Mouse (Mus musculus) liver, adult 10 weeks (tissue): ENCODE results near the gene Gm48552. TPM values are rescaled to one million over a fixed set of nuclear protein-coding genes. Genes with fewer than 3 reads are reported as not detected.

Experiments
- polyA plus RNA-seq: library from polyadenylated mRNA; stranded (reverse); fragments of 350-450 nt; fragmentation: Illumina TruSeq; extraction: RNeasy Lipid Tissue Mini Kit (QIAGEN cat#74804); gene quantifications from one replicate; pipeline ENCODE4 v1.2.3, GENCODE M21; 2014; ENCODE audit warnings: low read depth, low replicate concordance

Gm48552 gene
- not detected for polyA plus RNA-seq

DNA sequence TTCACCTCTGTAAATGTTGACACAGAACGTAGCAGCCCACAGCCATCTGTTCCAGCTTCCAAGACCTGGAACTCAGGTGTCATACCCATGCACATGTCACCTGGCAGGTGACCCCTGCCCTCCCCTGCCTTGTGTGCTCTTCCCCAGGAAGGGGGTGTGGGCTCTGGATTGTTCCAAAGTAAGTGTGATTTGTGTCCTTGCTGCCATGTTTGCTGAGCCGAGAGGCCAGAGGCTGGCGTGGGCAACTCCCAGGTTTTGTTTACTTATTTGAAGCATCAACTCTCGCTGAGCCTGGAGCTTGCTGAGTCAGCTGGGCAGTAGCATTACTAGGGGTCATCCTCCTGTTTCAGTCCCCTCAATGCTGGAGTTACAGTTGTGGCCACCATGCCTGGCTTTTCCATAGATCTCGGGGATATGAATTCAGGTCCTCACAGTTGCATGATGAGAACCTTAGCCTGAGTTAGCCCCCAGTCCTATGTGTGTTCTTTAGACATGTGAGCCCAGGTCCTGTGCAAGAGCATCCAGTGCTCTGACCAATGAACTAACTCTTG lies at the start of gene Gm48552:
TSS of gene Gm48552 (plus strand) at position 501 of the 551 bp plus-strand sequence.

GRCm38 (mm10) chr10:81342686-81343505 lies 45.9 kb upstream of the Gm48552 start, which contains the start of gene Gipc3:
Gene Gipc3 (minus strand): TSS chr10:81343266.

GRCm38 (mm10) chr10:81350351-81351063 lies 38.3 kb upstream of the Gm48552 start, which contains the start of gene Hmg20b:
Gene Hmg20b (minus strand): TSS chr10:81350480.

DNA sequence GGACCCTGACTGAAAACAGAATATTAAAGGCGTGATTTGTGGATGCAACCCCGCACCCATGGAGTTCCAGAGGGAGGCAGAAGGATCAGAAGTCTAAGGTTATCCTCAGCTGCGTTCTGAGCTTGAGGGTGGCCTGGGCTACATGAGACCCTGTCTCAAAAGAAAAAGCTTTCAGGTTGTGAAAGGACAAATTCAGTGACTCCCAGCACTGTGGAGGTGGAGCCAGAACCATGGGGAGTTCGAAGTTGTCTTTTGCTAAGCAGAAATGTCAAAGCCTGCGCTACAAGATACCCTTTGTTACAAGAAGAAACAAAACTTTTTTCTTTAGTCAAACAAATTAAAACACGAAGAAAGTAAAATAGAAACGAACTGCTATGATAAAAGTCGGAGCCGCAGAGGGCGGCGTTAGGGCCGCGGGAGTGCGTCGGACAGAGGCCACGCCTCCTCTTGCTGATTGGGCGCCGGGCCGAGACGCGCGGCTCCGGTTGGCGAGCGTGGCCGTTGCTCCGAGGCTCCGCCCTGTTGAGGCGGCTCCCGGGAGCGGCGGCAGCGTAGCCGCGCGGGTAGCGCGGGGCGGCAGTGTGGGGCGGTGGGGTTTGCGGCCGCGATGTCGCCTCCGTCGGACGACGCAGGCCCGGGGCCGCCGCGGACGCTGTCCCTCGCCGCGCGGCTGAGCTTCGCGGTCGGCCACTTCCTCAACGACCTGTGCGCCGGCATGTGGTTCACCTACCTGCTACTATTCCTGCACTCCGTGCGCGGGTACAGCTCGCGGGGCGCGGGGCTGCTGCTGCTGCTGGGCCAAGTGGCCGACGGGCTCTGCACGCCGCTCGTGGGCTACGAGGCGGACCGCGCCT lies 31.6 kb upstream of the Gm48552 start, which contains the start of gene Mfsd12:
TSS of gene Mfsd12 (plus strand) at position 501 of the 854 bp plus-strand sequence.

DNA sequence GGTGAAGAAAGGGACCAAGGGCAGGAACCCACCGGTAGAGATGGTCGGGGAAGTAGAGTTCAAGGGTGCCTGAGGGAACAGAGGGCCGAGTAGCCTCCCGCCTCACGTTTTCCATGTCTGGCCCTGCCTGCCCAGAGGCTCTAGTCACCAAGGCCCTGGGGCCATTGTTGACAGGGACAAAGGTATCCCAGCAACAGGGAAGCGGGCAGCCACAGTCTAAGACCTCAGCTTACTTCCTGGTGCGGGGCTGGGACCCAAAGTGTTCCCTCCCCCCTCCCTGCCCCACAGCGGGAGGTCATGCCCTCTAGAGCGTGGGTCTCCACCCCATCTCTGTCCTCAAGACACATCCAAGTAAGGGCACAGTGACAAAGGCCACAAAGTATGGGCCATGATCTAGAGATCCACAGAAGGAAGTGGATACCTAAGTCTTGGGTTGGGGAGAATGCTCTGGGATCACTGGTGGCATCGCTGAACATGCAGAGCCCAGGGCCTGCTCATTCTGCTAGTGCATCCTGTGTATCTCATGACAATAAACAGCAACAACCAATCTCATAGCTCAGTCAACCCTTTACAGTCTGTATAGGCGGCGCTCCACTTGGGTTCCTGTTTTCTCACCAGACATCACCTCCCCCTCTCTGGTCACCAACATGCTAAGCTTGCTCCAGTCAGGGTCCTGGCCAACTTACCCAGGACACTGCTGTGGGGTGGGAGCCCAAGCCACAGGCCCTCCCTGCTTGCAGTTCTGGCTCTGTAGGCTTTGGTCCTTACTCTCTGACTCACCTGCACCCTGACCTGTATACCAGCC lies 22.9 kb upstream of the Gm48552 start, which contains the start of gene 4930404N11Rik:
TSS of gene 4930404N11Rik (minus strand) at position 145 of the 805 bp plus-strand sequence.

DNA sequence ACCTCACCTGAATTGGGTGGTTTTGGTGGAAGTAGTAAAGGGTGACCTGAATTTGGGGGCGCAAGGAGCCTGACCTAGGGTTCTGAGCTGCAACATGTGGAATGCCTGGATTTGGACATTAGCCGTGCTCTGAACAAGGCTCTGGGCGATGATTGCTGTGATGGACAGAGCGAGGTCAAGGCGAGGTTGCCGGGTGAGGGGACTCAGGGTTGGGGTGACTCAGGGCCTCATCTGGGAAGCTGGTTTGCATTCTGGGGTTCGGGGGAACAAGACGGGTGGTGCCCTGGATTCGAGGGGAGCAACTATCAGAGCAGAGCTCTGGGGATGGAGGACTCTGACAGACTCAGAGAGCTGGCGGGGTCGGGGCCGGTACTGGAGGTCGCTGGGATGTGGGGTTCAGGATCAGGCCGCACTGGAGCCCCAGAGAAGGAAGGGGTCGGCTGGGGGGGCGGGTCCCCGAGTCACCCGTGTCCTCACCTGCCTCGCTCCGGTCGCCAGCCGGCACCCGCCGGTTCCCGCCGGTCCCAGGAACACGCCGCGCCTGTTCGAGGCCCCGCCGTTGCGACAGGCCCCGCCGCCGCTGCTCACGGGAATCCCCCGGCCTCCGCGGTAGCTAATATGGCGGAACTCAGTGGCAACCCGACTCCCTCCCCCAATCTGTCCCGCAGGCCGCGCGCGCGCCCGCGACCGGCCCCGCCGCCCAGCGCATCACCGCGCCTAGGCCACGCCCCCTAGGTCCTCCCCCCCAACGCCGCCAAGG lies 10.8 kb upstream of the Gm48552 start, which contains the start of gene Fzr1:
TSS of gene Fzr1 (minus strand) at position 724 of the 760 bp plus-strand sequence.

GRCm38 (mm10) chr10:81383802-81384604 lies 4.8 kb upstream of the Gm48552 start, which contains the start of the genes Dohh and Gm48551:
Gene Dohh (plus strand): TSS chr10:81384428.
Gene Gm48551 (plus strand): TSS chr10:81384466.

GRCm38 (mm10) chr10:81392781-81393185 lies 4.0 kb downstream of the Gm48552 start, which contains the start of gene Smim24:
Gene Smim24 (plus strand): TSS chr10:81393051.

Other genes with a start within 250 kb of the Gm48552 start
- 0.61 TPM for gene Pias4, start 221.1 kb upstream of the Gm48552 start, polyA plus RNA-seq
- 34.4 TPM for gene Eef2, start 212.4 kb upstream of the Gm48552 start, polyA plus RNA-seq
- not detected for gene Dapk3, start 206.0 kb upstream of the Gm48552 start, polyA plus RNA-seq
- not detected for gene 4930442H23Rik, start 205.2 kb upstream of the Gm48552 start, polyA plus RNA-seq
- gene Nmrk2, start 187.0 kb upstream of the Gm48552 start, polyA plus RNA-seq: not detected
- not detected for gene Atcay, start 158.2 kb upstream of the Gm48552 start, polyA plus RNA-seq
- gene Zfr2, start 155.8 kb upstream of the Gm48552 start, polyA plus RNA-seq: not detected
- gene Matk, start 136.1 kb upstream of the Gm48552 start, polyA plus RNA-seq: not detected
- gene Mrpl54, start 122.1 kb upstream of the Gm48552 start, polyA plus RNA-seq: 4.6 TPM
- gene Apba3, start 122.0 kb upstream of the Gm48552 start, polyA plus RNA-seq: 1.1 TPM
- 1.4 TPM for gene Tjp3, start 97.4 kb upstream of the Gm48552 start, polyA plus RNA-seq
- gene Pip5k1c, start 96.0 kb upstream of the Gm48552 start, polyA plus RNA-seq: 1.0 TPM
- gene Cactin, start 67.9 kb upstream of the Gm48552 start, polyA plus RNA-seq: 0.24 TPM
- gene Tbxa2r, start 60.3 kb upstream of the Gm48552 start, polyA plus RNA-seq: not detected
- not detected for gene Gipc3, start 45.7 kb upstream of the Gm48552 start, polyA plus RNA-seq
- gene Hmg20b, start 38.5 kb upstream of the Gm48552 start, polyA plus RNA-seq: 4.2 TPM
- gene Mfsd12, start 31.5 kb upstream of the Gm48552 start, polyA plus RNA-seq: 0.24 TPM
- gene 4930404N11Rik, start 23.2 kb upstream of the Gm48552 start, polyA plus RNA-seq: not detected
- 0.34 TPM for gene Fzr1, start 10.5 kb upstream of the Gm48552 start, polyA plus RNA-seq
- not detected for gene Dohh, start 4.6 kb upstream of the Gm48552 start, polyA plus RNA-seq
- gene Gm48551, start 4.5 kb upstream of the Gm48552 start, polyA plus RNA-seq: not detected
- gene Smim24, start 4.0 kb downstream of the Gm48552 start, polyA plus RNA-seq: not detected
- 14.6 TPM for gene Nfic, start 66.6 kb downstream of the Gm48552 start, polyA plus RNA-seq
- not detected for gene Celf5, start 93.7 kb downstream of the Gm48552 start, polyA plus RNA-seq
- gene Ncln, start 107.4 kb downstream of the Gm48552 start, polyA plus RNA-seq: 1.6 TPM
- not detected for gene S1pr4, start 111.1 kb downstream of the Gm48552 start, polyA plus RNA-seq
- gene Gna15, start 135.2 kb downstream of the Gm48552 start, polyA plus RNA-seq: not detected
- gene Gna11, start 156.2 kb downstream of the Gm48552 start, polyA plus RNA-seq: 4.4 TPM
- 37.6 TPM for gene Aes, start 170.5 kb downstream of the Gm48552 start, polyA plus RNA-seq
- gene Tle2, start 185.6 kb downstream of the Gm48552 start, polyA plus RNA-seq: 4.2 TPM
- gene Tle6, start 212.1 kb downstream of the Gm48552 start, polyA plus RNA-seq: 0.74 TPM
- 0.53 TPM for gene BC025920, start 217.3 kb downstream of the Gm48552 start, polyA plus RNA-seq
- gene Sirt6, start 238.8 kb downstream of the Gm48552 start, polyA plus RNA-seq: 0.21 TPM
- gene Ankrd24, start 239.5 kb downstream of the Gm48552 start, polyA plus RNA-seq: 1.6 TPM